Mouse (Mus musculus) heart, postnatal 4 days (tissue): Measurements from ENCODE around the gene Fgd6. TPM values are rescaled to one million over a fixed set of nuclear protein-coding genes. Genes with fewer than 3 reads are reported as not detected.

ENCODE experiments used
- DNase-seq: peaks from one replicate; pipeline ENCODE4 v3.0.0; 2021
- total RNA-seq, 2 experiments: library from RNA; stranded (reverse); gene quantifications; 2 replicates each; pipeline ENCODE4 v1.2.3; 2021

Gene Fgd6
- total RNA-seq, 2 experiments from 2014 or later: 5.5 to 6.1 TPM

- no peak for DNase-seq
These were observed 9.5 kb downstream of the Fgd6 start for GRCm38 (mm10) chr10:94045301-94045700.

GRCm38 (mm10) chr10:94047024-94047423 lies 11.2 kb downstream of the Fgd6 start:
- DNase-seq: no peak

GRCm38 (mm10) chr10:94047845-94048559 lies 12.2 kb downstream of the Fgd6 start:
- DNase-seq: no peak

GRCm38 (mm10) chr10:94049121-94049520 lies 13.3 kb downstream of the Fgd6 start:
- DNase-seq: no peak

GRCm38 (mm10) chr10:94050736-94051135 lies 14.9 kb downstream of the Fgd6 start:
- no peak for DNase-seq

- DNase-seq: no peak
These were observed 20.7 kb downstream of the Fgd6 start for GRCm38 (mm10) chr10:94056487-94056886.

- no peak for DNase-seq
These were observed 23.8 kb downstream of the Fgd6 start for GRCm38 (mm10) chr10:94059618-94060055.

GRCm38 (mm10) chr10:94060190-94060589 lies 24.4 kb downstream of the Fgd6 start:
- DNase-seq: no peak

GRCm38 (mm10) chr10:94062357-94062756 lies 26.6 kb downstream of the Fgd6 start:
- DNase-seq: no peak

GRCm38 (mm10) chr10:94066896-94067295 lies 31.1 kb downstream of the Fgd6 start:
- DNase-seq: no peak

- DNase-seq: peak; percentile 51
These were observed 32.9 kb downstream of the Fgd6 start for GRCm38 (mm10) chr10:94068701-94069100.

GRCm38 (mm10) chr10:94071641-94072040 lies 35.8 kb downstream of the Fgd6 start:
- no peak for DNase-seq

- DNase-seq: peak; percentile 71
These were observed 36.6 kb downstream of the Fgd6 start for GRCm38 (mm10) chr10:94072261-94072915.

- DNase-seq: no peak
These were observed 37.2 kb downstream of the Fgd6 start for GRCm38 (mm10) chr10:94072916-94073465.

GRCm38 (mm10) chr10:94076966-94077825 lies 41.4 kb downstream of the Fgd6 start:
- DNase-seq: no peak

GRCm38 (mm10) chr10:94080740-94081139 lies 44.9 kb downstream of the Fgd6 start:
- DNase-seq: no peak

GRCm38 (mm10) chr10:94082040-94082734 lies 46.4 kb downstream of the Fgd6 start:
- DNase-seq: no peak

- DNase-seq: no peak
These were observed 50.5 kb downstream of the Fgd6 start for GRCm38 (mm10) chr10:94086315-94086714.

- no peak for DNase-seq
These were observed 51.7 kb downstream of the Fgd6 start for GRCm38 (mm10) chr10:94087367-94088077.

- no peak for DNase-seq
These were observed 54.2 kb downstream of the Fgd6 start for GRCm38 (mm10) chr10:94090032-94090431.

- DNase-seq: no peak
These were observed 57.7 kb downstream of the Fgd6 start for GRCm38 (mm10) chr10:94093534-94093933.
